In the genomic region with DNA sequence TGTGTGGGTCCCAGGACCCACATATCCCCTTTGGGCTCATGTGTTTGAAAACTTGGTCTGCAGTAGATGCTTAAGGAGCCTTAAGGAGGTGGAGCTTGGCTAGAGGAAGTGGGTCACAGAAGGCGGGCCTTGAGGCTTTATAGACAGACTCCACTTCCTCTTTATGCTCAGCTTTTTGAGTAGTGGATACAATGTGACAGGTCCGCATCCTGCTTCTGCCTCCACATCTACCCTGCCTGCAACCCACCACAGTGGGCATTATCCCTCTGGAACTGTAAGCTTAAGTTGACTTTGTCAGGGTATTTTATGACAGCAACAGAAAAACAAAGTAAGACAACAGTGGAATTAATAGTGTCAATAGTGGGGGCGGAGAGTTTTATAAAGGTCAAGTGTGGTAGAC, we compare ENCODE assay signal across 16 mouse cellular contexts. TPM values are rescaled to one million over a fixed set of nuclear protein-coding genes. Genes with fewer than 3 reads are reported as not detected.
A peak's percentile ranks its signal among the peaks of the same experiment; 100 is the strongest.
DNase-seq lines count a peak whose midpoint lies in the region; ATAC-seq lines count a peak whose summit lies in the region.
"Had no signal": no experiment of that assay in that cellular context is flagged by ENCODE, and none has a peak within 500 bp of the region (broad histone marks: within the 10 kb centered on the region; RNA-seq: fewer than 3 reads in every experiment).

No protein-coding gene starts in this region.

- no peaks in the 10 kb centered on the region for H3K36me3 ChIP-seq in forebrain, embryonic 16.5 days (ENCODE audit: control insufficient read depth, insufficient read depth)
- H3K36me3 ChIP-seq: heart, embryonic 10.5 days; hindbrain, embryonic 13.5 days had no signal

- no peak overlapping the region for H3K9ac ChIP-seq in forebrain, embryonic 16.5 days (replicated peaks; ENCODE audit: low read depth, low read length)
- H3K9ac ChIP-seq: hindbrain, embryonic 13.5 days had no signal

- DNase-seq in spleen, postnatal 36 days (ENCODE audit: low spot score in 2 of 2): peak; percentile 73 to 76
- no peak for DNase-seq in spleen, postnatal 4 days (ENCODE audit: low spot score in 2 of 2)
- DNase-seq in frontal cortex, adult 2 months (ENCODE audit: extremely low spot score in 1 of 2, low spot score in 1 of 2): no peak
- no peak for DNase-seq in heart, adult 8-10 months (ENCODE audit: low spot score)
- DNase-seq: adrenal gland, postnatal 36 days; cerebellum, postnatal 25 days; kidney, postnatal 10 days had no signal

- no peaks in the 10 kb centered on the region for H3K9me3 ChIP-seq in forebrain, embryonic 16.5 days (ENCODE audit: control insufficient read depth, low read length)
- H3K9me3 ChIP-seq: heart, embryonic 10.5 days; hindbrain, embryonic 13.5 days had no signal

- H3K27ac ChIP-seq in forebrain, embryonic 16.5 days (ENCODE audit: low read length): no peak overlapping the region
- H3K27ac ChIP-seq: heart, embryonic 10.5 days; hindbrain, embryonic 13.5 days had no signal

- no peaks in the 10 kb centered on the region for H3K27me3 ChIP-seq in forebrain, embryonic 16.5 days (replicated peaks; ENCODE audit: control insufficient read depth, insufficient read depth, low read length)
- H3K27me3 ChIP-seq: Patski had no signal

- peaks cover 5% of the 10 kb centered on the region for H3K4me1 ChIP-seq in forebrain, embryonic 16.5 days (replicated peaks; ENCODE audit: control insufficient read depth, insufficient read depth, low read length)

- peak; percentile 77 for ATAC-seq in activated CD4-positive, CD25-positive, alpha-beta regulatory T cell, adult 4 months
- ATAC-seq in megakaryocyte-erythroid progenitor cell, adult 5-6 weeks (replicated peaks; ENCODE audit: low FRiP score, low TSS enrichment, poor library complexity, severe bottlenecking): 0 out of 2 replicates have a peak, but pooled peaks have one; percentile 19
- ATAC-seq in forebrain, embryonic 16.5 days: no peak
- ATAC-seq: Patski had no signal

- 88% methylated on average over 3 of the region's 3 CpGs for WGBS in forebrain, embryonic 16.5 days

- no peak overlapping the region for H3K4me3 ChIP-seq in forebrain, embryonic 16.5 days (replicated peaks; ENCODE audit: low read length)
- H3K4me3 ChIP-seq: heart, embryonic 10.5 days; hindbrain, embryonic 13.5 days had no signal

- no peak overlapping the region for H3K4me2 ChIP-seq in forebrain, embryonic 16.5 days (ENCODE audit: low read length)
- H3K4me2 ChIP-seq: hindbrain, embryonic 13.5 days had no signal

RNA-seq across cellular contexts. Expression of gene Psmg3, which starts 4.0 kb away (rescaled TPM):
- 10 to 100 TPM; 46.1 to 52.5 TPM for polyA plus RNA-seq in activated CD4-positive, CD25-positive, alpha-beta regulatory T cell, adult 4 months (2017; shearing (Covaris generic))
- 95.3 and 101 TPM in 2 replicates for total RNA-seq in megakaryocyte-erythroid progenitor cell, adult 5-6 weeks (2014; fragmentation: Nextera tagmentation)
- 12.7 and 16.0 TPM in 2 replicates for total RNA-seq in megakaryocyte-erythroid progenitor cell, adult 5-6 weeks (2017)
- 29.9 and 32.5 TPM in 2 replicates for polyA plus RNA-seq in frontal cortex, adult 2 months (2012; rRNA removed)
- 75.0 and 90.0 TPM in 2 replicates for polyA plus RNA-seq in forebrain, embryonic 16.5 days (2015; fragmentation: Nextera tagmentation; extraction: Ambion mirVana)
- total RNA-seq in heart, adult 8-10 months (2022): 10 to 100 TPM in 1 of 4 experiments, 1 to 10 TPM in 3; 7.0 to 10.6 (median 9.1) TPM

RNA-seq across cellular contexts. Expression of gene Gm26938, which starts 4.5 kb away (rescaled TPM):
- not detected for polyA plus RNA-seq in activated CD4-positive, CD25-positive, alpha-beta regulatory T cell, adult 4 months (2017; shearing (Covaris generic))
- total RNA-seq in megakaryocyte-erythroid progenitor cell, adult 5-6 weeks (2014; fragmentation: Nextera tagmentation): not detected in 2 replicates
- not detected in 2 replicates for total RNA-seq in megakaryocyte-erythroid progenitor cell, adult 5-6 weeks (2017)
- not detected in 2 replicates for polyA plus RNA-seq in frontal cortex, adult 2 months (2012; rRNA removed)
- polyA plus RNA-seq in forebrain, embryonic 16.5 days (2015; fragmentation: Nextera tagmentation; extraction: Ambion mirVana): not detected in 2 replicates
- total RNA-seq in heart, adult 8-10 months (2022): not detected
- total RNA-seq: adrenal gland, postnatal 36 days had no signal
- polyA plus RNA-seq: heart, embryonic 10.5 days; hindbrain, embryonic 13.5 days; limb, embryonic 11.5 days; neural tube, embryonic 14.5 days; Patski; small intestine, adult 2 months had no signal

RNA-seq across cellular contexts. Expression of gene Tmem184a, which starts 11.0 kb away (rescaled TPM):
- under 1 TPM in 1 of 2 experiments, not detected in 1; 0.24 TPM for polyA plus RNA-seq in activated CD4-positive, CD25-positive, alpha-beta regulatory T cell, adult 4 months (2017; shearing (Covaris generic))
- not detected in 2 replicates for total RNA-seq in megakaryocyte-erythroid progenitor cell, adult 5-6 weeks (2014; fragmentation: Nextera tagmentation)
- total RNA-seq in megakaryocyte-erythroid progenitor cell, adult 5-6 weeks (2017): 2.0 TPM in 1 of 2 replicates, not detected in the other
- 0.10 and 0.34 TPM in 2 replicates for polyA plus RNA-seq in frontal cortex, adult 2 months (2012; rRNA removed)
- 0.11 and 0.29 TPM in 2 replicates for polyA plus RNA-seq in forebrain, embryonic 16.5 days (2015; fragmentation: Nextera tagmentation; extraction: Ambion mirVana)
- under 1 TPM in 3 of 4 experiments, not detected in 1; 0.22 to 0.87 (median 0.47) TPM for total RNA-seq in heart, adult 8-10 months (2022)
- polyA plus RNA-seq: Patski had no signal

RNA-seq across cellular contexts. Expression of gene Mafk, which starts 39.4 kb away (rescaled TPM):
- 10 to 100 TPM; 10.4 to 16.7 TPM for polyA plus RNA-seq in activated CD4-positive, CD25-positive, alpha-beta regulatory T cell, adult 4 months (2017; shearing (Covaris generic))
- total RNA-seq in megakaryocyte-erythroid progenitor cell, adult 5-6 weeks (2014; fragmentation: Nextera tagmentation): 23.8 and 24.3 TPM in 2 replicates
- 40.1 and 49.3 TPM in 2 replicates for total RNA-seq in megakaryocyte-erythroid progenitor cell, adult 5-6 weeks (2017)
- 6.9 and 7.3 TPM in 2 replicates for polyA plus RNA-seq in frontal cortex, adult 2 months (2012; rRNA removed)
- 22.6 and 23.1 TPM in 2 replicates for polyA plus RNA-seq in forebrain, embryonic 16.5 days (2015; fragmentation: Nextera tagmentation; extraction: Ambion mirVana)
- 10 to 100 TPM; 27.3 to 35.9 (median 33.9) TPM for total RNA-seq in heart, adult 8-10 months (2022)

RNA-seq across cellular contexts. Expression of gene Ints1, which starts 55.3 kb away (rescaled TPM):
- polyA plus RNA-seq in activated CD4-positive, CD25-positive, alpha-beta regulatory T cell, adult 4 months (2017; shearing (Covaris generic)): 10 to 100 TPM; 15.6 to 16.7 TPM
- 106 and 117 TPM in 2 replicates for total RNA-seq in megakaryocyte-erythroid progenitor cell, adult 5-6 weeks (2014; fragmentation: Nextera tagmentation)
- 33.9 and 34.7 TPM in 2 replicates for total RNA-seq in megakaryocyte-erythroid progenitor cell, adult 5-6 weeks (2017)
- polyA plus RNA-seq in frontal cortex, adult 2 months (2012; rRNA removed): 70.4 and 73.5 TPM in 2 replicates
- 26.7 and 32.3 TPM in 2 replicates for polyA plus RNA-seq in forebrain, embryonic 16.5 days (2015; fragmentation: Nextera tagmentation; extraction: Ambion mirVana)
- 10 to 100 TPM; 39.2 to 43.9 (median 40.1) TPM for total RNA-seq in heart, adult 8-10 months (2022)

Comparison
In these comparisons a context has a peak if more than half of its experiments do, and no peak if none do; other contexts are left out.
1. DNase-seq: peak in spleen, postnatal 36 days (2 of 2); none in spleen, postnatal 4 days (0 of 2), frontal cortex, adult 2 months (0 of 2) and heart, adult 8-10 months (single experiment).